9 mouse cellular contexts compared by ENCODE assay signal in genomic region chr15:79961366-79961921, GRCm38 (mm10). TPM values are rescaled to one million over a fixed set of nuclear protein-coding genes. Genes with fewer than 3 reads are reported as not detected.
DNase-seq lines count a peak whose midpoint lies in the region; ATAC-seq lines count a peak whose summit lies in the region.
"Had no signal": no experiment of that assay in that cellular context is flagged by ENCODE, and none has a peak within 500 bp of the region (broad histone marks: within the 10 kb centered on the region; RNA-seq: fewer than 3 reads in every experiment).

No protein-coding gene starts in this region.

- no peak overlapping the region for H3K27ac ChIP-seq in kidney, embryonic 14.5 days (ENCODE audit: low read depth, low read length)
- no peak overlapping the region for H3K27ac ChIP-seq in neural tube, embryonic 15.5 days (replicated peaks)
- H3K27ac ChIP-seq in stomach, embryonic 15.5 days: no peak overlapping the region

- H3K27me3 ChIP-seq in kidney, embryonic 14.5 days (ENCODE audit: control insufficient read depth, insufficient read depth, low read length): no peaks in the 10 kb centered on the region
- H3K27me3 ChIP-seq in neural tube, embryonic 15.5 days (replicated peaks): no peaks in the 10 kb centered on the region
- no peaks in the 10 kb centered on the region for H3K27me3 ChIP-seq in stomach, embryonic 15.5 days (replicated peaks)

- no peaks in the 10 kb centered on the region for H3K9me3 ChIP-seq in kidney, embryonic 14.5 days (ENCODE audit: control insufficient read depth, low read length)
- H3K9me3 ChIP-seq in neural tube, embryonic 15.5 days (replicated peaks): no peaks in the 10 kb centered on the region
- H3K9me3 ChIP-seq in stomach, embryonic 15.5 days: no peaks in the 10 kb centered on the region

- no peaks in the 10 kb centered on the region for H3K4me1 ChIP-seq in kidney, embryonic 14.5 days (ENCODE audit: control insufficient read depth, insufficient read depth, low read length)
- H3K4me1 ChIP-seq in neural tube, embryonic 15.5 days: no peaks in the 10 kb centered on the region
- H3K4me1 ChIP-seq in stomach, embryonic 15.5 days: no peaks in the 10 kb centered on the region

- peak; percentile 70 for ATAC-seq in kidney, embryonic 14.5 days (ENCODE audit: low FRiP score, low TSS enrichment)
- no peak for ATAC-seq in neural tube, embryonic 15.5 days (ENCODE audit: low FRiP score)
- peak; percentile 44; the same call in 1 of the 2 replicates for ATAC-seq in stomach, embryonic 15.5 days (ENCODE audit: insufficient read depth, low FRiP score, low read depth)
- no peak for ATAC-seq in inflammation-experienced regulatory T-cells, adult 6 months

- no peak for DNase-seq in kidney, adult 9 months
- DNase-seq in neural tube, embryonic 10.5 days (ENCODE audit: extremely low spot score, low spot score): peak; percentile 39
- peak; percentile 68 for DNase-seq in gastrocnemius, postnatal 14 days
- DNase-seq in adipocyte (ENCODE audit: low spot score): no peak

- intact Hi-C loops in gastrocnemius, postnatal 14 days (cut with DNase I; ENCODE audit: low total_unique reads): no loop called here

- no peaks in the 10 kb centered on the region for H3K36me3 ChIP-seq in kidney, embryonic 14.5 days (ENCODE audit: control insufficient read depth, insufficient read depth, low read length)
- H3K36me3 ChIP-seq in neural tube, embryonic 15.5 days: no peaks in the 10 kb centered on the region
- no peaks in the 10 kb centered on the region for H3K36me3 ChIP-seq in stomach, embryonic 15.5 days

- no peak overlapping the region for H3K4me2 ChIP-seq in kidney, embryonic 14.5 days (replicated peaks; ENCODE audit: low read depth, low read length)
- no peak overlapping the region for H3K4me2 ChIP-seq in neural tube, embryonic 15.5 days
- no peak overlapping the region for H3K4me2 ChIP-seq in stomach, embryonic 15.5 days

- H3K9ac ChIP-seq in kidney, embryonic 14.5 days (ENCODE audit: low read depth, low read length): no peak overlapping the region
- no peak overlapping the region for H3K9ac ChIP-seq in neural tube, embryonic 15.5 days (replicated peaks)
- H3K9ac ChIP-seq in stomach, embryonic 15.5 days: no peak overlapping the region

- no peak overlapping the region for H3K4me3 ChIP-seq in kidney, embryonic 14.5 days (ENCODE audit: low read length)
- no peak overlapping the region for H3K4me3 ChIP-seq in neural tube, embryonic 15.5 days (replicated peaks)
- H3K4me3 ChIP-seq in stomach, embryonic 15.5 days (replicated peaks): no peak overlapping the region
- H3K4me3 ChIP-seq: erythroblast, embryonic 14.5 days had no signal

- 51% methylated on average over 9 of the region's 9 CpGs for WGBS in kidney, embryonic 14.5 days
- 44% methylated on average over 9 of the region's 9 CpGs for WGBS in neural tube, embryonic 15.5 days
- WGBS in stomach, embryonic 15.5 days: 58% methylated on average over 9 of the region's 9 CpGs

RNA-seq across cellular contexts. Expression of gene Cbx7, which starts 9.5 kb away (rescaled TPM):
- polyA plus RNA-seq in kidney, embryonic 14.5 days (2014; fragmentation: Nextera tagmentation; extraction: Ambion mirVana): 1.5 and 2.0 TPM in 2 replicates
- polyA plus RNA-seq in neural tube, embryonic 15.5 days (2015; fragmentation: Nextera tagmentation; extraction: Ambion mirVana): 4.1 and 4.6 TPM in 2 replicates
- total RNA-seq in gastrocnemius, postnatal 14 days (2021): 1 to 10 TPM; 3.7 to 4.5 TPM
- 4.9 and 5.6 TPM in 2 replicates for polyA plus RNA-seq in stomach, embryonic 15.5 days (2015; fragmentation: Nextera tagmentation; extraction: Ambion mirVana)
- 10 to 100 TPM; 13.3 to 48.6 (median 38.5) TPM for polyA plus RNA-seq in inflammation-experienced regulatory T-cells, adult 6 months (2017; shearing (Covaris generic))

RNA-seq across cellular contexts. Expression of gene Pdgfb, which starts 53.3 kb away (rescaled TPM):
- polyA plus RNA-seq in kidney, embryonic 14.5 days (2014; fragmentation: Nextera tagmentation; extraction: Ambion mirVana): 5.0 and 5.8 TPM in 2 replicates
- 6.5 and 7.0 TPM in 2 replicates for polyA plus RNA-seq in neural tube, embryonic 15.5 days (2015; fragmentation: Nextera tagmentation; extraction: Ambion mirVana)
- 10 to 100 TPM; 25.2 to 38.5 TPM for total RNA-seq in gastrocnemius, postnatal 14 days (2021)
- polyA plus RNA-seq in stomach, embryonic 15.5 days (2015; fragmentation: Nextera tagmentation; extraction: Ambion mirVana): 4.7 and 4.8 TPM in 2 replicates
- 1 to 10 TPM; 1.4 to 2.1 (median 2.1) TPM for polyA plus RNA-seq in inflammation-experienced regulatory T-cells, adult 6 months (2017; shearing (Covaris generic))

Comparison
In these comparisons a context has a peak if more than half of its experiments do, and no peak if none do; other contexts are left out.
1. ATAC-seq: peak in kidney, embryonic 14.5 days (single experiment) and stomach, embryonic 15.5 days (single experiment); none in neural tube, embryonic 15.5 days (single experiment) and inflammation-experienced regulatory T-cells, adult 6 months (single experiment).
2. DNase-seq: peak in neural tube, embryonic 10.5 days (single experiment) and gastrocnemius, postnatal 14 days (single experiment); none in kidney, adult 9 months (single experiment) and adipocyte (single experiment).